Mouse (Mus musculus): ENCODE results near the gene Rtn4.
"Not testable (repeated sequence)": the region's sequence is repeated elsewhere in the genome, so short reads cannot be mapped to it uniquely, and the experiment has no call there.

Rtn4 gene

DNA sequence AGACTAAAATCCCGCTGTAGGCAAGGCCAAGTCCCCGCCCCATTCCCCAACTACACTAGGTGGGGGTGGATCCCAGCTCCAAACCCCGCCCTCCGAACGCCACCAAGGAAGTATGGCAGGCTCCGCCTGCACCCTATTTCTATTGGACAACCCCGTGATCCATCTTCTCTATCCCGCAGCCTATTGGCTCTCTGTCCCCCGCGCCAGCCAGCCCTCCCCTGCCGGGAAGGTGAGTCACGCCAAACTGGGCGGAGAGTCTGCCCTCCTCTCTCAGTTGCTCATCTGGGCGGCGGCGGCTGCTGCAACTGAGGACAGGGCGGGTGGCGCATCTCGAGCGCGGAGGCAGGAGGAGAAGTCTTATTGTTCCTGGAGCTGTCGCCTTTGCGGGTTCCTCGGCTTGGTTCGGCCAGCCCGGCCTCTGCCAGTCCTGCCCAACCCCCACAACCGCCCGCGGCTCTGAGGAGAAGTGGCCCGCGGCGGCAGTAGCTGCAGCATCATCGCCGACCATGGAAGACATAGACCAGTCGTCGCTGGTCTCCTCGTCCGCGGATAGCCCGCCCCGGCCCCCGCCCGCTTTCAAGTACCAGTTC is at the start of gene Rtn4:
TSS of gene Rtn4 (plus strand) at position 265 of the 590 bp plus-strand sequence.
- DNase-seq: peak; percentile 98 to 99

DNA sequence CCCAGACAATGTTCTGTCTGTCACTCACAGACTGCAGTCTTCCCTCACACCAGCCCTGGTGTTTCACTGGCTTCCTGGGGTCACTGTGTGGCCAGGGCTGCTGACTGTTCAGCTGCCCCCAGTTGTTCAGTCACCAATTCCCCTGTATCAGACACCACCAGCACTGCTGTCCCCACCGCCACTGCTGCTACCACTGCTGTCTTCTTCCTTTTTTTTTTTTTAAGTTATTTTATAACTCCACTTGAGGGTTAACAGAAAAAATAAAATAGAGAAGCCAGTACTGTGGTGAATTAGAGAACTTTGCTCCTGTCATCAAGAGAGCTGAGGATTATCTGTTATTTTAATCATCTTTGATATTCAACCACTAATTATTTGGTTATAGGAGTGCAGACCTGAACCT is 48.3 kb upstream of the Rtn4 start:
- DNase-seq: no peak

DNA sequence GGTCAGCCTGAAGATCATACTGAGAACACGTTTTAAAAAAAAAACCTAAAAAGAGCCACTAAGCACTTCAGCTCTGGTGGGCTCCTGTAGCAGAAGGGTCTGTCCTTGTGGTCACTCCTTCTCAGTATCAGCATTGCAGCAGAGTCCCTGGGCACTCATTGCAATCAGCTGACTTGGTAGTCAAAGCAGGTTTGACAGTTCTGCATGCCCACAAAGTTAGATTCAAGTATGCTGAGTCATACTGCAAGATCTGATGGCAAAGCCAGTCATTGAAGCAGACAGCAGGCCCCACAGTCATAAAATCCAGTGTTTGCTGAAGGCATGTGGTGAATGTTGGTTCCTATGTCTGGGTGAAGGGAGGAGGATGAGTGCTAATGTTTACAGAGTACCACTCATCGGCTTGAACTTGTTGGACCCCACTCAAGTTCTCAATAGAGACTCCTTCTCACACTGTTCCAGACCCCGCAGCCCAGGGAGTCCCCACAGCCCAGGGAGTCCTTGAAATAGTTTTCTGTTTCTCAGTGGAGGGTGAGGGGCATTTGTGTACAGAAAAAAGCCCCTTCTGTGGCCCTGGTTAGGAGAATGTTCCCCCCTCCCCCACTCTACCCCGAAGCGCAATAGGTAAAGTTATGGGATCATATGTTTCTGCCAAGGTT is 47.2 kb upstream of the Rtn4 start:
- no peak for DNase-seq

DNA sequence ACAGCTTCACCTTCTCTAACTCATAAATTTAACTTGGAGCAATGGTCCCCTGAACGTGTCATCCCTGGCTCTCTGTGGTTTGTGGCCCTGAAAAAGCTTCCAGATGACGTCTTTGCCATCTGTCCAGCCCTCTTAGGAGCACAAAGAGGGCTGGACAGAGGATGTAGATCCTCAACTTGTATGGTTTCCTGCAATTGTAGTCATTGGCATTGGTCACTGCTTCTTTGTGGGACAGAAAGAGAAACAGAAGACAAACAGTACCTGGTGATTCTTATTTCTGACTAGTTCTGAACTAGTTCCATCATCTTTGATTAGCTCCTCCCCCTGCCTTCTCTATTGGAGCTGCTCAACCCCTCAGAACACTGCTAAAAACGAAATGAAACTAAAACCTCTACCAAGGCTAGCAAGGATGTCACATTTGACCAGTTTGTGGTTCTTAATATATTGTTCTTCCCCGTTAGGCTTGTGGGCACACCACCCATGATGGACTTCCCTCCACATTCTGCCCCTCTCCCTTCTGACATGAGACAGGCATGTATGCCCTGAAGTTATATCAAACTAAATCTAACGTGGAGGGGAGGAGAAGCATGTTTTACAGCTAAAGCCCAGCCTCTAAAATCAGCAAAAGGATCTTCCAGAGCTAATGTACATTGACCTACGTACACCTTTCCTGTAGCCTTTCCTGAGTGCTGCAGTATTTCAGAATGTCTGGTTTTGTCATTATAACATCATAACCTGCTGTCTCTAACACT is 45.0 kb upstream of the Rtn4 start:
- no peak for DNase-seq

DNA sequence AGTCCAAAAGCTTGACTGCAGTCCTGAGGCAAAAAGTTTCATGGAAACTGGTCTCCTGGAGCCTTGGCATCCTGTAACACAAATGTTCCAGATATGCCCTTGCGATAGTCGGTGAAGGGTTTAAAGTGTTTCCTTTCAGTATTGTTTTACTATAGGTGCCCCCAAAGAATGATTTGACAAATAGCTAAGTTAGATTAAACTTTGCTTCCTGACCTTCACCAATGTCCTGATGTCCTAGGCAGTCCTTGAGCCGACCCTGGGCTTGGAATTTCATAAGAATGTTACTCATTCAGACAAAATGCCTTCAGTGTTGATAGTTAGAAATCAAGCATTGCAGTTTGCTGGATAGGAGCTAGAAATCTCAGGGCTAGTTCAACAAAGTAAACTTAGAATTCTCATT is 37.4 kb upstream of the Rtn4 start:
- DNase-seq: not testable (repeated sequence)

DNA sequence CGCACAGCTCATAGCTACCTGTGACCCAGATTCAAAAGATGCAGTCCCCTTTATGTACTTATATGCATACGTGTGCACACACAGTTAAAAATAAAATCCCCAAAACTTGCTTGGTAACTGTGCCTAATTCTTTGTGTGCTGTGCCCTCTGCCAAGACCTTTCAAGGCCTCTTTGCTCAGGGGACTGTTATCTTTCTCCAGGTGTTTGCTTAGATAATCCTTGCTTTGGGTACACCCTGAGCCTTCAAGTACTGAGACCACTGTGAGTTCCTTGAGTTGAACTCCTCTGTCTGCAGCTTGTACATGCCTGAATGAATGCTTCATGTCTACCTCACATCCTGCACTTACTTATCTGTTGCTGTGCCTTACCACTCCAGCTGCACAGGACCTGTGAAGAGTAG is 32.0 kb upstream of the Rtn4 start:
- DNase-seq: no peak

DNA sequence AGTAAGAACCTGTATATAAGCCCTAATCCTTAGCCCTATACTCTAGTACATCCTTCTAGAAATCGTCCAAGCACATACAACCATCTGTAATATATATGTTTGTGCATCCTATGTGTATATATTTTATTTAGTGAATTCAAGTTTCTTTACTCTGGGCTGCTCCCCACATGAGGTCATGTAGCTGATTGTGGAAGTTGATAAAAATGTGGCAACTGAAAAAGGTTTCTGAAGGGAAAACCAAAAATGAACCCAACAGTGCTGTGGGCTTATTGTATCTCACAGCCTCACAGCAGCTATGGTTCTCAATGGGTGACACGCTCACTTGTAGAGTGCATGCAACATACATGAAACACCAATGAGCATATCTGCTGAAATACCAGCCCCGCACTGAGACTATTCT is 25.1 kb upstream of the Rtn4 start:
- no peak for DNase-seq

DNA sequence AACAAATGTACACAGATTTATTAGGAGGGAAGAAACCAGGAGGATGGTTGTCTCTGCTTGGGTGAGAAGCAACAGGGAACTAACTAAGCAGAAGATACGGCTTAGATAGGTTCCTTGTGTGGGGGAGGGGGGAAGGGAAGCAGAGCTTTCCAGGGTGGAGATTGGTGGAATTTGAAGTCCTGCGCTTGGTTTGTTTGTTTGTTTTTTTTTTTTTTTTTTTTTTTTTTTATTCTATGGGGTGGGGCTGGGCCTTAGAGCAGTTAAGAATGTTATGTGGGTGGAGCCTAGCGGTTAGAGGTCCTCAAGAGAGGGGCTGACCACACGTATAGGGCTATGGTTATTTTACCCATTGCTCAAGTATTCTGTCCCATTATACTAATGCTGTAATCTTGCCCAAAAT is 23.0 kb upstream of the Rtn4 start:
- no peak for DNase-seq

DNA sequence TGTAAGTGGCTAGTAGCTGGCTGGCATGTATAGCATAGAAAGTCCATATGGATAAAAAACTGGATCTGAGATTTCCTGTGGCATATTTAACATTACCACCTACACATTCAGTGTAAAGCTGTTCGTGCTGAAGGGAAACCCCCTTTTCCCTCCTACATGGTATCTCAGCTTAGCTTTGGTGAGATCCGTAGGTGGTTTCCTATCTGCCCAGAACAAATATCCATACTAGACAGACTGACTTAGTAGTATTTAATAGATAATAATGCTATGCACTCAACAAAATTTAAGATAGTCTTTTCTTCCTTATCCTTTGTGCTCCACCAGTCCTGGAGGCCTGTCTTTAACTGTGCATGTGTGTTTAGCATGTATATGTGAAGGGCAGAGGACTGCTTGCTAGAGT is 19.4 kb upstream of the Rtn4 start:
- DNase-seq: no peak

GRCm38 (mm10) chr11:29676718-29677117 is 16.0 kb upstream of the Rtn4 start:
- DNase-seq: peak in 1 of 2 experiments; percentile 6

GRCm38 (mm10) chr11:29679942-29680341 is 12.8 kb upstream of the Rtn4 start:
- no peak for DNase-seq

GRCm38 (mm10) chr11:29680771-29681170 is 12.0 kb upstream of the Rtn4 start:
- DNase-seq: no peak

DNA sequence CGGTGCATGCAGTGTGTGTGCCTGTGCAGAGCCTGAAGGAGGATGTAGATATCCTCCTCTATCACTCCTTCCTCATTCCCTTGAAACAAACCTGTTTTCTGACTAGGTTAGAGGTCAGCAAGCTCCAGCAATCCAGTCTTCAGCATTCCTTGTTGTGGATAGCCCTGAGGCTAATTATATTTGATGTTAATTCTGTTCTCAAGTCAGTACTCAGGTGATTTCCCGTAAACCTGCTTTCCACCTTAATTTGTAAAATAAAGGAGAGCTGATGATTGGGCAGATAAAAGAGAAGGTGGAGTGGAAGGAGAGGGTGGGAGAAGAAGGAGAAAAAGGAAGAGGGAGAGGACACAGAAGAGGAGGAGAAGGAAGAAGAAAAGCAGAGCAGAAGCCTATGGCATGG is 8.5 kb upstream of the Rtn4 start:
- no peak for DNase-seq

GRCm38 (mm10) chr11:29686176-29686575 is 6.6 kb upstream of the Rtn4 start:
- no peak for DNase-seq

DNA sequence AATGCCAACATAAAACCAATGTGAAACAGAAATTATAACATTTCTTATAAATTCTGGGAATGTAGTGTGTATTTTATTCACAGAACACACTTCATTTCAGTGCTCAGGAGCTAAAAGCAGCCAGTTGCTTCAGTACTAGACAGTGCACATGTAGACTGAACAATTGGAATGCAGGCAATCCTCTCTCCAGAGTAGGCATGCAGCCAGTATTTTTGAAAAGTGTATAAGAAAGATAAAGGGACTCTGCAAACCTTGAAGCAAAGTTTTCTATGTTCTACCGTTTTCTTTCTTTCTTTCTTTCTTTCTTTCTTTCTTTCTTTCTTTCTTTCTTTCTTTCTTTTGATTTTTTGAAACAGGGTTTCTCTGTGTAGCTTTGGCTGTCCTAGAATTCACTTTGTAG is 1.2 kb upstream of the Rtn4 start:
- DNase-seq: no peak

- DNase-seq: peak; percentile 23 to 28
Observed at GRCm38 (mm10) chr11:29692111-29692682, 550 bp upstream of the Rtn4 start.

- peak; percentile 93 for DNase-seq
Observed at GRCm38 (mm10) chr11:29693576-29694410, 1.0 kb downstream of the Rtn4 start.

DNA sequence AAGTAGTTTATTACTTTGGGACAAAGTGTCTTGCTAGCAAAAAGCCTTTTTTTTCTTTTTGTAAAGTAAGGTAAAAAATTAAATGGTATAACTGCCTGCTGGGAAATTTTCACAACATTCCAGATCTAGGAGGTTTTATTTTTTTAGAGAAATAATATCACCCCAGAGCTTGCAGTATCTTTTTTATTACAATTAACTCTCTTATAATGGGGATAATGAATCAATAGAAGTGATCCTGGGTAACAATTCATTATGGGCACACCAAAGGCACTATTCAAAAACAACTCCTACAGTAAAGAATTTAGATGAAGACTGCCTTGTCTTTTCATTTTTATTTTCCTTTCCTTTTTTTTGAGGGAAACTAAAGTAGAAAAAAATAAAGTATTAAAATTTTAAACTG is 2.0 kb downstream of the Rtn4 start:
- no peak for DNase-seq

- no peak for DNase-seq
Observed at GRCm38 (mm10) chr11:29702721-29703120, 10.0 kb downstream of the Rtn4 start.

DNA sequence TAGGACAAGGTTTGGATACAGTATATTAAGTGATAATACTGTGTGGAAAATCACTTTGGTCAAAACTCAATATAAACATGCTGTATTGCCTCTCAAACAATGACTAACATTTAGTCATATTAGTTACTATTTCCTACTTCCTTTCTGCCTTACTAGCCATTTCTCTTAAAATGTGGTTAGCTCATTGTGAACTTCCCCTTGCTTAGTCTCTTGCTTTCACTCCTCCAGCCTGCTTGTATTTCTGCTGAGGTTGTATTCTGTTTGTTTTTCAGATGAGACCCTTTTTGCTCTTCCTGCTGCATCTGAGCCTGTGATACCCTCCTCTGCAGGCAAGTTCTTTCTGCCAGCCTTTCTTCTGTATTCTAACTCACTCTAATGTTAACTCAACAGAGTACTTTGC is 12.5 kb downstream of the Rtn4 start:
- DNase-seq: no peak

DNA sequence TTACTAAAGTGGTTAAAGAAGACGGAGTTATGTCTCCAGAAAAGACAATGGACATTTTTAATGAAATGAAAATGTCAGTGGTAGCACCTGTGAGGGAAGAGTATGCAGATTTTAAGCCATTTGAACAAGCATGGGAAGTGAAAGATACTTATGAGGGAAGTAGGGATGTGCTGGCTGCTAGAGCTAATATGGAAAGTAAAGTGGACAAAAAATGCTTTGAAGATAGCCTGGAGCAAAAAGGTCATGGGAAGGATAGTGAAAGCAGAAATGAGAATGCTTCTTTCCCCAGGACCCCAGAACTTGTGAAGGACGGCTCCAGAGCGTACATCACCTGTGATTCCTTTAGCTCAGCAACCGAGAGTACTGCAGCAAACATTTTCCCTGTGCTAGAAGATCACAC is 14.1 kb downstream of the Rtn4 start:
- no peak for DNase-seq

DNA sequence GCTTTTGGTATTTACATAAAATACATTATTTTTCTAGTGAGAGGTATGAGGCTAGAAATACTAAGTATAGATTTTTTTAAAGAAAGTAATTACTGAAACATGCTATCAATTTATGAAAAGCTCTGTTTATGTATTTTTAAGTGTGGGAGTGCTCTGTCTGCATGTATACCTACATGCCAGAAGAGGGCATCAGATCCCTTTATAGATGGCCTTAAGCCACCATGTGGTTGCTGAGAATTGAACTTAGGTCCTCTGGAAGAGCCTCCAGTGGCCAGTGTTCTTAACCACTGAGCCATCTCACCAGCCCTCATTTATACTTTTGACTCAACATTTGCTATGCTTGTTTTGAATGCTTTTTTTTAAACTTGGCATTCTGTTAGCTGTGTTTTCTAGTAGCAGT is 16.8 kb downstream of the Rtn4 start:
- DNase-seq: no peak

- no peak for DNase-seq
Observed at GRCm38 (mm10) chr11:29714114-29714513, 21.4 kb downstream of the Rtn4 start.
